Mouse (Mus musculus): Measurements from ENCODE around the gene Mtfmt. TPM values are rescaled to one million over a fixed set of nuclear protein-coding genes. Genes with fewer than 3 reads are reported as not detected.

Mtfmt gene
- polyA plus RNA-seq, 1 experiment from 2014 or later, result 21.9 TPM

- no peaks in the 10 kb centered on the region for H3K36me3 ChIP-seq (ENCODE audit: control insufficient read depth, insufficient read depth, low read length)
- no peak overlapping the region for H3K4me3 ChIP-seq (replicated peaks; ENCODE audit: low read length)
- ATAC-seq (ENCODE audit: insufficient read depth, low FRiP score), result no peak
- H3K9me3 ChIP-seq (replicated peaks; ENCODE audit: control insufficient read depth, low read length), result no peaks in the 10 kb centered on the region
- H3K9ac ChIP-seq (ENCODE audit: low read length), result no peak overlapping the region
- 0 out of 2 replicates have a peak, but pooled peaks cover 17% of the 10 kb centered on the region for H3K4me1 ChIP-seq (ENCODE audit: control insufficient read depth, insufficient read depth, low read length)
- no peak overlapping the region for H3K4me2 ChIP-seq (ENCODE audit: low read depth, low read length)
- H3K27ac ChIP-seq (ENCODE audit: low read length), result no peak overlapping the region
- H3K27me3 ChIP-seq (ENCODE audit: control insufficient read depth, insufficient read depth, low read length), result no peaks in the 10 kb centered on the region
- WGBS, result 88% methylated on average over 6 of the region's 6 CpGs
Measured at GRCm38 (mm10) chr9:65399934-65400333, 35.6 kb upstream of the Mtfmt start.

- no peaks in the 10 kb centered on the region for H3K9me3 ChIP-seq (replicated peaks; ENCODE audit: control insufficient read depth, low read length)
- H3K9ac ChIP-seq (ENCODE audit: low read length), result no peak overlapping the region
- no peak overlapping the region for H3K27ac ChIP-seq (ENCODE audit: low read length)
- no peaks in the 10 kb centered on the region for H3K36me3 ChIP-seq (ENCODE audit: control insufficient read depth, insufficient read depth, low read length)
- H3K4me1 ChIP-seq (ENCODE audit: control insufficient read depth, insufficient read depth, low read length), result 0 out of 2 replicates have a peak, but pooled peaks cover 2% of the 10 kb centered on the region
- H3K4me3 ChIP-seq (replicated peaks; ENCODE audit: low read length), result no peak overlapping the region
- H3K27me3 ChIP-seq (ENCODE audit: control insufficient read depth, insufficient read depth, low read length), result no peaks in the 10 kb centered on the region
- no peak overlapping the region for H3K4me2 ChIP-seq (ENCODE audit: low read depth, low read length)
- ATAC-seq (ENCODE audit: insufficient read depth, low FRiP score), result no peak
- 60% methylated on average over 15 of the region's 15 CpGs for WGBS
Measured at GRCm38 (mm10) chr9:65404331-65405183, 31.0 kb upstream of the Mtfmt start.

- Histone ChIP-seq H3K27me3 (ENCODE audit: control insufficient read depth, insufficient read depth, low read length) (no peaks in the 10 kb centered on the region), H3K4me1 (ENCODE audit: control insufficient read depth, insufficient read depth, low read length) (0 out of 2 replicates have a peak, but pooled peaks cover 2% of the 10 kb centered on the region), H3K36me3 (ENCODE audit: control insufficient read depth, insufficient read depth, low read length) (no peaks in the 10 kb centered on the region), H3K9me3 (replicated peaks; ENCODE audit: control insufficient read depth, low read length) (no peaks in the 10 kb centered on the region), H3K9ac (ENCODE audit: low read length) (no peak overlapping the region), H3K4me2 (ENCODE audit: low read depth, low read length) (no peak overlapping the region), H3K4me3 (replicated peaks; ENCODE audit: low read length) (no peak overlapping the region), H3K27ac (ENCODE audit: low read length) (no peak overlapping the region)
- no peak for ATAC-seq (ENCODE audit: insufficient read depth, low FRiP score)
- whole genome bisulfite sequencing, result 67% methylated on average over 2 of the region's 2 CpGs
Measured at GRCm38 (mm10) chr9:65405184-65405449, 30.5 kb upstream of the Mtfmt start.

- H3K4me3 ChIP-seq (replicated peaks; ENCODE audit: low read length), result no peak overlapping the region
- 0 out of 2 replicates have a peak, but pooled peaks cover 2% of the 10 kb centered on the region for H3K4me1 ChIP-seq (ENCODE audit: control insufficient read depth, insufficient read depth, low read length)
- no peaks in the 10 kb centered on the region for H3K9me3 ChIP-seq (replicated peaks; ENCODE audit: control insufficient read depth, low read length)
- H3K27me3 ChIP-seq (ENCODE audit: control insufficient read depth, insufficient read depth, low read length), result no peaks in the 10 kb centered on the region
- no peak overlapping the region for H3K4me2 ChIP-seq (ENCODE audit: low read depth, low read length)
- WGBS, result 81% methylated on average over 5 of the region's 5 CpGs
- H3K27ac ChIP-seq (ENCODE audit: low read length), result no peak overlapping the region
- H3K9ac ChIP-seq (ENCODE audit: low read length), result no peak overlapping the region
- H3K36me3 ChIP-seq (ENCODE audit: control insufficient read depth, insufficient read depth, low read length), result no peaks in the 10 kb centered on the region
- ATAC-seq (ENCODE audit: insufficient read depth, low FRiP score), result no peak
Measured at GRCm38 (mm10) chr9:65407327-65407726, 28.3 kb upstream of the Mtfmt start.

GRCm38 (mm10) chr9:65407861-65408260, 27.7 kb upstream of the Mtfmt start:
- no peak for ATAC-seq (ENCODE audit: insufficient read depth, low FRiP score)
- H3K4me1 ChIP-seq (ENCODE audit: control insufficient read depth, insufficient read depth, low read length), result 0 out of 2 replicates have a peak, but pooled peaks cover 2% of the 10 kb centered on the region
- H3K9ac ChIP-seq (ENCODE audit: low read length), result no peak overlapping the region
- no peak overlapping the region for H3K4me2 ChIP-seq (ENCODE audit: low read depth, low read length)
- no peaks in the 10 kb centered on the region for H3K9me3 ChIP-seq (replicated peaks; ENCODE audit: control insufficient read depth, low read length)
- no peaks in the 10 kb centered on the region for H3K36me3 ChIP-seq (ENCODE audit: control insufficient read depth, insufficient read depth, low read length)
- 79% methylated on average over 3 of the region's 3 CpGs for WGBS
- H3K27ac ChIP-seq (ENCODE audit: low read length), result no peak overlapping the region
- no peak overlapping the region for H3K4me3 ChIP-seq (replicated peaks; ENCODE audit: low read length)
- H3K27me3 ChIP-seq (ENCODE audit: control insufficient read depth, insufficient read depth, low read length), result no peaks in the 10 kb centered on the region

GRCm38 (mm10) chr9:65408871-65409295, 26.7 kb upstream of the Mtfmt start:
- WGBS, result 52% methylated on average over 5 of the region's 5 CpGs
- no peaks in the 10 kb centered on the region for H3K27me3 ChIP-seq (ENCODE audit: control insufficient read depth, insufficient read depth, low read length)
- no peaks in the 10 kb centered on the region for H3K36me3 ChIP-seq (ENCODE audit: control insufficient read depth, insufficient read depth, low read length)
- no peak overlapping the region for H3K4me3 ChIP-seq (replicated peaks; ENCODE audit: low read length)
- no peak overlapping the region for H3K9ac ChIP-seq (ENCODE audit: low read length)
- no peak overlapping the region for H3K4me2 ChIP-seq (ENCODE audit: low read depth, low read length)
- peak; percentile 83 for ATAC-seq (ENCODE audit: insufficient read depth, low FRiP score)
- no peak overlapping the region for H3K27ac ChIP-seq (ENCODE audit: low read length)
- 0 out of 2 replicates have a peak, but pooled peaks cover 2% of the 10 kb centered on the region for H3K4me1 ChIP-seq (ENCODE audit: control insufficient read depth, insufficient read depth, low read length)
- no peaks in the 10 kb centered on the region for H3K9me3 ChIP-seq (replicated peaks; ENCODE audit: control insufficient read depth, low read length)

- Histone ChIP-seq H3K27ac (ENCODE audit: low read length) (no peak overlapping the region), H3K9ac (ENCODE audit: low read length) (no peak overlapping the region), H3K4me3 (replicated peaks; ENCODE audit: low read length) (no peak overlapping the region), H3K4me1 (ENCODE audit: control insufficient read depth, insufficient read depth, low read length) (no peaks in the 10 kb centered on the region), H3K36me3 (ENCODE audit: control insufficient read depth, insufficient read depth, low read length) (no peaks in the 10 kb centered on the region), H3K4me2 (ENCODE audit: low read depth, low read length) (no peak overlapping the region), H3K9me3 (replicated peaks; ENCODE audit: control insufficient read depth, low read length) (no peaks in the 10 kb centered on the region), H3K27me3 (ENCODE audit: control insufficient read depth, insufficient read depth, low read length) (no peaks in the 10 kb centered on the region)
- ATAC-seq (ENCODE audit: insufficient read depth, low FRiP score), result no peak
- 90% methylated on average over 8 of the region's 8 CpGs for WGBS
Measured at GRCm38 (mm10) chr9:65410378-65410777, 25.2 kb upstream of the Mtfmt start.

GRCm38 (mm10) chr9:65411326-65411725, 24.3 kb upstream of the Mtfmt start:
- no peak overlapping the region for H3K9ac ChIP-seq (ENCODE audit: low read length)
- no peak overlapping the region for H3K4me2 ChIP-seq (ENCODE audit: low read depth, low read length)
- no peaks in the 10 kb centered on the region for H3K27me3 ChIP-seq (ENCODE audit: control insufficient read depth, insufficient read depth, low read length)
- no peak overlapping the region for H3K4me3 ChIP-seq (replicated peaks; ENCODE audit: low read length)
- H3K36me3 ChIP-seq (ENCODE audit: control insufficient read depth, insufficient read depth, low read length), result no peaks in the 10 kb centered on the region
- H3K4me1 ChIP-seq (ENCODE audit: control insufficient read depth, insufficient read depth, low read length), result no peaks in the 10 kb centered on the region
- no peaks in the 10 kb centered on the region for H3K9me3 ChIP-seq (replicated peaks; ENCODE audit: control insufficient read depth, low read length)
- ATAC-seq (ENCODE audit: insufficient read depth, low FRiP score), result no peak
- 52% methylated on average over 3 of the region's 3 CpGs for WGBS
- no peak overlapping the region for H3K27ac ChIP-seq (ENCODE audit: low read length)

GRCm38 (mm10) chr9:65417738-65418137, 17.8 kb upstream of the Mtfmt start:
- Histone ChIP-seq H3K4me2 (ENCODE audit: low read depth, low read length) (no peak overlapping the region), H3K9me3 (replicated peaks; ENCODE audit: control insufficient read depth, low read length) (no peaks in the 10 kb centered on the region), H3K36me3 (ENCODE audit: control insufficient read depth, insufficient read depth, low read length) (no peaks in the 10 kb centered on the region), H3K4me1 (ENCODE audit: control insufficient read depth, insufficient read depth, low read length) (no peaks in the 10 kb centered on the region), H3K4me3 (replicated peaks; ENCODE audit: low read length) (no peak overlapping the region), H3K27me3 (ENCODE audit: control insufficient read depth, insufficient read depth, low read length) (no peaks in the 10 kb centered on the region), H3K27ac (ENCODE audit: low read length) (no peak overlapping the region), H3K9ac (ENCODE audit: low read length) (no peak overlapping the region)
- ATAC-seq (ENCODE audit: insufficient read depth, low FRiP score), result no peak
- 35% methylated on average over 3 of the region's 3 CpGs for WGBS

All from stomach, embryonic 16.5 days (tissue).